Mouse (Mus musculus) hindbrain, embryonic 13.5 days (tissue): ENCODE data around the gene Fhl3. TPM values are rescaled to one million over a fixed set of nuclear protein-coding genes. Genes with fewer than 3 reads are reported as not detected.

Source experiments
- ATAC-seq: fragments of 200-750 bp; cut with Nextera tagmentation; 2 replicates; pipeline ENCODE4 v1.8.0; 2017; ENCODE audit warnings: moderate TSS enrichment; ENCODE audit not compliant: low FRiP score
- H3K27ac ChIP-seq: fragments of 300-500 bp; sonication (generic); 2 replicates; pipeline ENCODE4 v1.5.1; 2015; ENCODE audit warnings: inconsistent platforms, mild to moderate bottlenecking, moderate library complexity
- H3K27me3 ChIP-seq: fragments of 300-500 bp; sonication (generic); 2 replicates; pipeline ENCODE4 v1.6.1; 2015; ENCODE audit warnings: mild to moderate bottlenecking, inconsistent platforms
- H3K36me3 ChIP-seq: fragments of 300-500 bp; sonication (generic); 2 replicates; pipeline ENCODE4 v1.6.1; 2015; ENCODE audit warnings: mild to moderate bottlenecking, inconsistent platforms
- H3K4me1 ChIP-seq: fragments of 300-500 bp; sonication (generic); replicated peaks from 2 replicates; pipeline ENCODE4 v1.6.1; 2015; ENCODE audit warnings: inconsistent platforms
- H3K4me2 ChIP-seq: fragments of 300-500 bp; sonication (generic); 2 replicates; pipeline ENCODE4 v1.6.1; 2015; ENCODE audit warnings: inconsistent platforms, mild to moderate bottlenecking, moderate library complexity
- H3K4me3 ChIP-seq: fragments of 300-500 bp; sonication (generic); 2 replicates; pipeline ENCODE4 v1.5.1; 2015; ENCODE audit warnings: mild to moderate bottlenecking, inconsistent platforms
- H3K9ac ChIP-seq: fragments of 300-500 bp; sonication (generic); 2 replicates; pipeline ENCODE4 v1.6.1; 2015; ENCODE audit warnings: mild to moderate bottlenecking, inconsistent platforms
- H3K9me3 ChIP-seq: fragments of 300-500 bp; sonication (generic); 2 replicates; pipeline ENCODE4 v1.6.1; 2016; ENCODE audit warnings: inconsistent platforms
- WGBS: fragments of 180-500 bp; shearing (Covaris S2); methylation state at CpG from one replicate; pipeline ENCODE4 v1.1.7; 2015; 5-methylcytosine and 5-hydroxymethylcytosine counted together
- polyA plus RNA-seq: library from polyadenylated mRNA; unstranded; fragments of >200 nt; fragmentation: Nextera tagmentation; extraction: Ambion mirVana; gene quantifications from 2 replicates; pipeline ENCODE4 v1.2.1, GENCODE M21; 2015

The Fhl3 gene
- polyA plus RNA-seq, 1 experiment from 2014 or later: 2.9 TPM

DNA sequence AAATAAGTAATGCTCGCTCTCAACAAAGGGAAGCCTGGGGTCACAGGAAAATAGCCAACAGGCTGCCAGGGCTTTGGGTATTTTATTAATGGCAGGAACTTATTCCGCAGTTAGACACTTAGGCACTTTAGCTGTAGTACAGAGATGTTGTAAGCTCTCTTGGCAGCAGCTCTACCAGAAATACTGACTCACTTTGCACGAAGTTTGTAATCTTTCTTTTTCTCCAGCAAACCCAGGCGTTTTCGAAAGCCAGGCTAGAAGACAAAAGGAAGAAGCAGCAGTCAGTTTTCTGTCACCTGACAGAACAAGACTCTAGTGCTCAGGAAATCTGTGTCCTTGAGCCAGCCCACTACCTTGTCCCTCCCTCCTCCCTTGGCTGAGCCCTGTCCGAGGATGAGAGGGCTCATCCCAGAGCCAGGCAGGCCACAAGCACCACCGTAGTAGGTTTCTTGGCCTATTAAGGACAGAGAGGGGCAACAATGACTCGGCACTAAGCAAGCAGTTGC lies 14.6 kb upstream of the Fhl3 start:
- no peak for ATAC-seq
- H3K36me3 ChIP-seq: peaks cover 62% of the 10 kb centered on the region
- 84% methylated on average over 8 of the region's 8 CpGs for WGBS

DNA sequence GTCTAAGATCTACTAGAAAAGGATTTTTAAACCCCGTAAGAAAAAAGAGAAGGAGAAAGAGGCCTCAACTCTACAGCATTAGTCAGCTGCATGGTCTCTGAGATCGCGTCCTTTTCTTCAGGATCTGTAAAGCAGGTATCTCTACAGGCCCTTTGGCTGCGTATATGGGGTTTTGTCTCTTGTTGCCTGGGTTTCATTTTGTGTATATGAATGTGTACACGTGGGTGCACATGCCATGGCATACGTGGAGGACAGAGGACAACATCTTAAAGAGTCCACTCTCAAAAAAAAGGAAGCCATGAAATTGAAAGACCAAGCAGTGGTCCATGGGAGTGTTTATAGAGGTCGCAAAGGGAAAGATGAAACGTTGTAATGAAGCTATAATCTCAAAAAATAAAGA lies 9.0 kb upstream of the Fhl3 start:
- H3K27ac ChIP-seq: no peak overlapping the region
- no peaks in the 10 kb centered on the region for H3K9me3 ChIP-seq
- peaks cover 13% of the 10 kb centered on the region for H3K36me3 ChIP-seq
- H3K4me2 ChIP-seq: no peak overlapping the region
- no peak for ATAC-seq
- WGBS: 91% methylated on average over 8 of the region's 8 CpGs
- H3K4me3 ChIP-seq: no peak overlapping the region
- peaks cover 17% of the 10 kb centered on the region for H3K27me3 ChIP-seq
- no peak overlapping the region for H3K9ac ChIP-seq
- peaks cover 21% of the 10 kb centered on the region for H3K4me1 ChIP-seq

More for the DNA sequence above, 14.6 kb upstream of the Fhl3 start:
- no peak overlapping the region for H3K27ac ChIP-seq
- no peak overlapping the region for H3K9ac ChIP-seq
- H3K27me3 ChIP-seq: no peaks in the 10 kb centered on the region
- no peaks in the 10 kb centered on the region for H3K9me3 ChIP-seq
- peaks cover 2% of the 10 kb centered on the region for H3K4me1 ChIP-seq
- no peak overlapping the region for H3K4me3 ChIP-seq
- no peak overlapping the region for H3K4me2 ChIP-seq

- WGBS: 79% methylated on average over 3 of the region's 3 CpGs
- peaks cover 18% of the 10 kb centered on the region for H3K27me3 ChIP-seq
- H3K9me3 ChIP-seq: no peaks in the 10 kb centered on the region
- peak overlapping the region; percentile 93 for H3K4me3 ChIP-seq
- no peak for ATAC-seq
- peak overlapping the region; percentile 84 for H3K4me2 ChIP-seq
- peak overlapping the region; percentile 96 for H3K9ac ChIP-seq
- peaks cover 9% of the 10 kb centered on the region for H3K36me3 ChIP-seq
- H3K27ac ChIP-seq: no peak overlapping the region
- H3K4me1 ChIP-seq: peaks cover 21% of the 10 kb centered on the region
Observed at GRCm38 (mm10) chr4:124692416-124692861, 8.1 kb upstream of the Fhl3 start.

GRCm38 (mm10) chr4:124693135-124693894 lies 7.2 kb upstream of the Fhl3 start, which contains the start of gene Utp11:
Gene Utp11, minus strand, starts transcription at chr4:124693600.
- Histone ChIP-seq H3K4me3 (peak within 1 kb of the TSS; percentile 93), H3K36me3 (0 out of 2 replicates have a peak, but pooled peaks cover under 1% of the 10 kb centered on the region), H3K4me2 (peak within 1 kb of the TSS; percentile 84), H3K27me3 (peaks cover 26% of the 10 kb centered on the region), H3K9ac (peak within 1 kb of the TSS; percentile 96), H3K9me3 (no peaks in the 10 kb centered on the region), H3K4me1 (peaks cover 21% of the 10 kb centered on the region), H3K27ac (peak within 1 kb of the TSS; percentile 84)
- peak; percentile 97 for ATAC-seq
- under 1% methylated on average over 43 of the region's 43 CpGs for WGBS

DNA sequence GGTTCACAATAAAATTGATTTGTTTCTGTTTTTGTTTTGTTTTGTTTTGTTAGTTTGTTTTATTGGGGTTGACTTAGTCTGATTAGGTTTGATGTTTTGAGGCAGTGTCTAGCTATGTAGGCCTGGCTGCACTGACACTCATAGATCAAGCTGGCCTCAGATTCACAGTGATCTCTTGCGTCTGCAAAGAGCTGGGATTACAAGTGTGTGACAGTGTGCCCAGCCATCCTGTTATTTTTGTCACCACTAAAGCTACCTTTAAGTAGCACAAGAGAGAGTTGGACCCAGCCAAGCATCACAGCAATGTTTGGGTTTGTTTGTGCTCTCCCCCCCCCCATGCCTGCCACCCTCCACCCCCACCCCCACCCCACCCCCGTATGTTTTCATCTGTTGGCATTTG lies 5.9 kb upstream of the Fhl3 start:
- Histone ChIP-seq H3K27me3 (peaks cover 39% of the 10 kb centered on the region), H3K9ac (no peak overlapping the region), H3K4me3 (no peak overlapping the region), H3K4me2 (no peak overlapping the region), H3K4me1 (peaks cover 21% of the 10 kb centered on the region), H3K9me3 (no peaks in the 10 kb centered on the region), H3K36me3 (no peaks in the 10 kb centered on the region), H3K27ac (no peak overlapping the region)
- no peak for ATAC-seq
- WGBS: 84% methylated on average over 2 of the region's 2 CpGs

DNA sequence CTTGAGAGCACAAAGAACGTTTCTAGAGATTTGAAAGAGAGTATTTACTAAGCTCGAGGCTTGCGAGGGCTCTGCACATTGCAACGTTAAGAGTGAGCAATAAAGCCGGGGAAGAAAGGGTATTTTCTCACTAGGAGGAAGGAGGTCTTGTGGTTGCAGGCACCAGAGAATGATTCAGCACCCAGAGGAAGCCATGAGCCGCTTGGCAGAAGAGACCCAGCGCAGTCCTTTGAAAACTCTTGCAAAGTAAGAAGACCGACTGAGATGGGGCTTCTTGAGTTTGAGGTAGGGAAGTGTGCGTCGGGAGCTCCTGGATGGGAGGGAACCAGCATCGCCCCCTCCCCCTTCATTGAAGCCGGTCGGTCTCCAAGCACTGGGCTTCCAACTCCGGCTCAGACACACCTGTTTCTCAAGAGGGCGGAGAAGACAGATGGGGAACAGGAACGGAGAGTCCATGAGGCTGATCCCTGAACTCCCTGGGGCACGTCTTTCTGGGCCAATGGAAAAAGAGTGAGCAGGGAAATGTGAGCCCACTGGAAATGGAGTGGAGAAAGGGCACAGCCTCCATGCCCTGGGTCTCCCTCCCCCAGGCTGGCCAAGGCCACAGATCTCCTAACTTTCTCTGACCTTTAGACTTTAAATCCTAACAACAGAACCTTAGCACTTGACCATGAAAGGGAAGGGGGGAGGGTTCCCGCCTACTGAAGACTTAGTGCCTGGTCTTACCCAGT lies 4.5 kb upstream of the Fhl3 start:
- WGBS: 17% methylated on average over 18 of the region's 18 CpGs
- no peak overlapping the region for H3K4me2 ChIP-seq

GRCm38 (mm10) chr4:124699791-124700190 lies 710 bp upstream of the Fhl3 start:
- Histone ChIP-seq H3K9me3 (no peaks in the 10 kb centered on the region), H3K4me2 (peak overlapping the region; percentile 97), H3K4me1 (peaks cover 37% of the 10 kb centered on the region), H3K27ac (no peak overlapping the region), H3K9ac (peak overlapping the region; percentile 80; the same call in 1 of the 2 replicates), H3K27me3 (peaks cover 85% of the 10 kb centered on the region), H3K4me3 (peak overlapping the region; percentile 58), H3K36me3 (no peaks in the 10 kb centered on the region)
- no peak for ATAC-seq
- WGBS: 5% methylated on average over 6 of the region's 6 CpGs

More for the DNA sequence above, 4.5 kb upstream of the Fhl3 start:
- no peaks in the 10 kb centered on the region for H3K36me3 ChIP-seq
- no peak overlapping the region for H3K27ac ChIP-seq
- no peak overlapping the region for H3K4me3 ChIP-seq
- no peak overlapping the region for H3K9ac ChIP-seq
- peaks cover 31% of the 10 kb centered on the region for H3K4me1 ChIP-seq
- no peak for ATAC-seq
- H3K27me3 ChIP-seq: peaks cover 53% of the 10 kb centered on the region
- no peaks in the 10 kb centered on the region for H3K9me3 ChIP-seq

DNA sequence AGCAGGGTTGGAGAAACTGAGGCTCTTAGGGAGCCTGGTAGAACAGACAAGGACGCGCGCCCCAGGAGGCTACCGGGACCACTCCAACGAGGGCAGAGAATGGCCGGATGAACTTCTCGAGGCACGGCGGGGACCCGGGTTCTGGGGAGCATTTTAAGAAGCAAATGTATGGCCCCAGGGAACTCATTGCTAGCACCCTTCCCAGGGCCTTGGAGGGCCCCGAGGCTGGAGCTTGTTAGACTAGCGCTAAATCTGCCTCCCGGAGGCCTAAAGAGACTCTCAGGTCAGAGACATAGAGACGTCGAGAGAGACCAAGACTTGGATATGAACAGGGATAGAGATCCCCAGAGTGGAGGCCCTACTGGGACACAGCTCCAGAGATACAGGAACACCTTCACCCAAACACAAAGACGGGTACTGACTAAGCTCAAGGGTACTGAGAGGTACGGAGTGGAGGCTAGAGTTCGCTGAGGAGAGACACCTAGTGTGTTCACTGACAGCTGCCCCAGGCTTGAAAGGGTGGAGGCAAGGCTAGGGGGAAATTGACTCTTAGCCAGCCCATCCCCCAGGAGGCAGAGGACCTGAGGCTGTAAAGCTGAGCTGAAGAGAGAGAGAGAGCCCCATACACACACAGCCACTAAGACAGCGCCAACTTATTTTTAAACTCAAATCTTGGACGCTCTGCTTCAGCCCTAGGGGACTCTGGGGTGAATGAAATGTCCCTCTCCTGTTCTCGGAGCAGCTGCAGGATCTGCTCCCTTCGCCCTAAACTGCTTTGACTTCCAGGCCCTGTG lies 748 bp downstream of the Fhl3 start:
- H3K27me3 ChIP-seq: peaks cover 79% of the 10 kb centered on the region
- peaks cover 41% of the 10 kb centered on the region for H3K4me1 ChIP-seq
- H3K9ac ChIP-seq: peak overlapping the region; percentile 80
- H3K4me2 ChIP-seq: peak overlapping the region; percentile 97
- H3K27ac ChIP-seq: no peak overlapping the region
- no peak for ATAC-seq
- H3K4me3 ChIP-seq: peak overlapping the region; percentile 58
- 4% methylated on average over 22 of the region's 22 CpGs for WGBS
- no peaks in the 10 kb centered on the region for H3K36me3 ChIP-seq
- H3K9me3 ChIP-seq: no peaks in the 10 kb centered on the region

- no peak for ATAC-seq
- Histone ChIP-seq H3K4me2 (peak overlapping the region; percentile 97), H3K9ac (peak overlapping the region; percentile 80; the same call in 1 of the 2 replicates), H3K36me3 (no peaks in the 10 kb centered on the region), H3K27ac (no peak overlapping the region), H3K4me3 (peak overlapping the region; percentile 58; the same call in 1 of the 2 replicates), H3K4me1 (peaks cover 41% of the 10 kb centered on the region), H3K27me3 (peaks cover 77% of the 10 kb centered on the region), H3K9me3 (no peaks in the 10 kb centered on the region)
- 57% methylated on average over 5 of the region's 5 CpGs for WGBS
Observed at GRCm38 (mm10) chr4:124701916-124702315, 1.4 kb downstream of the Fhl3 start.

- no peak overlapping the region for H3K4me3 ChIP-seq
- H3K36me3 ChIP-seq: no peaks in the 10 kb centered on the region
- peak overlapping the region; percentile 69; the same call in 1 of the 2 replicates for H3K27ac ChIP-seq
- H3K4me2 ChIP-seq: no peak overlapping the region
- WGBS: 53% methylated on average over 2 of the region's 2 CpGs
- no peak overlapping the region for H3K9ac ChIP-seq
- H3K9me3 ChIP-seq: no peaks in the 10 kb centered on the region
- peaks cover 42% of the 10 kb centered on the region for H3K4me1 ChIP-seq
- no peak for ATAC-seq
- H3K27me3 ChIP-seq: peaks cover 77% of the 10 kb centered on the region
Observed at GRCm38 (mm10) chr4:124703406-124703805, 2.9 kb downstream of the Fhl3 start.

- no peaks in the 10 kb centered on the region for H3K36me3 ChIP-seq
- 0 out of 2 replicates have a peak overlapping the region, but pooled peaks have one; percentile 10 for H3K4me2 ChIP-seq
- no peaks in the 10 kb centered on the region for H3K9me3 ChIP-seq
- H3K27ac ChIP-seq: peak overlapping the region; percentile 69
- H3K27me3 ChIP-seq: peaks cover 77% of the 10 kb centered on the region
- no peak overlapping the region for H3K4me3 ChIP-seq
- H3K9ac ChIP-seq: peak overlapping the region; percentile 39; the same call in 1 of the 2 replicates
- peaks cover 49% of the 10 kb centered on the region for H3K4me1 ChIP-seq
- ATAC-seq: no peak
- WGBS: 12% methylated on average over 6 of the region's 6 CpGs
Observed at GRCm38 (mm10) chr4:124703881-124704796, 3.6 kb downstream of the Fhl3 start.
